Mouse (Mus musculus) CH12.LX (cell line): ENCODE data around the gene Fcho1.

ENCODE experiments used
- CTCF ChIP-seq, 2 experiments: IDR thresholded peaks in 1 of 2; conservative IDR thresholded peaks in 1 of 2; 2 replicates each; pipeline ENCODE4 v1.5.1; 2011 to 2012; ENCODE audit warnings: low read depth in 2 of 2, low read length in 2 of 2, improper control_type of control experiment in 1 of 2, inconsistent platforms in 1 of 2, mild to moderate bottlenecking in 1 of 2, moderate library complexity in 1 of 2
- GABPA ChIP-seq: IDR thresholded peaks from 2 replicates; pipeline ENCODE4 v1.6.1; 2012; ENCODE audit warnings: low read depth, low read length, improper control_type of control experiment, inconsistent platforms; ENCODE audit not compliant: insufficient replicate concordance
- MAFK ChIP-seq: IDR thresholded peaks from 2 replicates; pipeline ENCODE4 v1.6.1; 2011; ENCODE audit warnings: low read length, improper control_type of control experiment; ENCODE audit not compliant: insufficient replicate concordance
- NRF1 ChIP-seq: IDR thresholded peaks from 2 replicates; pipeline ENCODE4 v1.6.1; 2014; ENCODE audit warnings: low read depth, mild to moderate bottlenecking, inconsistent platforms, low read length, improper control_type of control experiment, moderate library complexity
- POLR2A ChIP-seq: IDR thresholded peaks from 2 replicates; pipeline ENCODE4 v1.6.1; 2011; ENCODE audit warnings: low read depth, mild to moderate bottlenecking, improper control_type of control experiment, low read length
- TBP ChIP-seq: conservative IDR thresholded peaks from 2 replicates; pipeline ENCODE4 v1.6.1; 2011; ENCODE audit warnings: low read depth, low read length, improper control_type of control experiment
- USF1 ChIP-seq: IDR thresholded peaks from 2 replicates; pipeline ENCODE4 v1.6.1; 2014; ENCODE audit warnings: low read depth, mild to moderate bottlenecking, inconsistent platforms, low read length, improper control_type of control experiment
- ZC3H11A ChIP-seq: IDR thresholded peaks from 2 replicates; pipeline ENCODE4 v1.6.1; 2012; ENCODE audit warnings: low read depth, mild to moderate bottlenecking, inconsistent platforms, low read length, improper control_type of control experiment
- ZNF384 ChIP-seq: IDR thresholded peaks from 2 replicates; pipeline ENCODE4 v1.6.1; 2012; ENCODE audit warnings: low read depth, low read length, improper control_type of control experiment, inconsistent platforms

- no peak for TF ChIP-seq POLR2A
- TF ChIP-seq TBP: no peak
- no peak for TF ChIP-seq CTCF (conservative IDR thresholded peaks at IDR 0.05 in 1 of 2, IDR thresholded peaks at IDR 0.05 in 1 of 2; ENCODE audit: low read depth in 2 of 2, low read length in 2 of 2)
- no peak for TF ChIP-seq ZC3H11A
- TF ChIP-seq USF1: no peak
- peak; percentile 76 for TF ChIP-seq ZNF384
- no peak for TF ChIP-seq MAFK
- TF ChIP-seq GABPA: no peak
- TF ChIP-seq NRF1: no peak
Measured at GRCm38 (mm10) chr8:71665331-71666130, 60.0 kb downstream of the Fcho1 start.
